Mouse (Mus musculus): ENCODE measurements around the gene Nras. TPM values are rescaled to one million over a fixed set of nuclear protein-coding genes. Genes with fewer than 3 reads are reported as not detected.

The Nras gene
- polyA plus RNA-seq, 1 experiment, result 34.5 TPM

DNA sequence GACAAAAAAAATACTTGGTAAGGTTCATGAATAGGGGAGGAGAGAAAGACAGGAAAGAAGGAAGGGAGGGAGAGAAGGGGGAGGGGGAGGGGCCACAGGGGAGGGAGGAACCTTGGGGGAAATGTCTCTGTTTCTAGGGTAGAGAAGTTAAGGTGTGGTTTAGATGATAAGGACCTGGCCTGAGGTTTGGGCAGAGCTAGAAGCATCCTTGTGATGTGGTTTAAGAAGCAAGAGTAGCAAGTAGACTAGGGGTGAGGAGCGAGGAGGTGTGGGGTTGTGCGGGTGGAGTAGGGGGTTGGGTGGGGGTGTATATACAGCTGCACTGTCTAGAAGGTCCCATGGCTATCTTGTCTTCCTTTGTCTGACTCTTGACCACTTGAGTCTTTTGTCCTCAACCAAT, 33.7 kb downstream of the Nras start:
- no peak for DNase-seq (ENCODE audit: extremely low spot score in 1 of 2, low spot score in 1 of 2)

DNA sequence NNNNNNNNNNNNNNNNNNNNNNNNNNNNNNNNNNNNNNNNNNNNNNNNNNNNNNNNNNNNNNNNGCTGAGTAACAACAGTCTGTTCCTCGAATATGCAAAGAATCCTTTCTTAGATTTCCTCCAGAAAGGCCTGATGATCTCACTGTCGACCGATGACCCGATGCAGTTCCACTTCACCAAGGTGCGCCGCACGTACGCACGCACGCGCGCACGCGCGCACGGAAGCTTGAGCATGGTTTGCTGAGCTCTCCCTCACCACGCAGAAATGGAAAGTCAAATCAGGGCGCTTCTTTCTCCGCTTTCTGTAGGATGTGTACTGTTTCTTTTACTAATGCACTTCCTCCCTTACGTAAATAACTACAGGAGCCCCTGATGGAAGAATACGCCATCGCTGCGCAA, 40.6 kb downstream of the Nras start:
- DNase-seq (ENCODE audit: extremely low spot score in 1 of 2, low spot score in 1 of 2), result no peak

GRCm38 (mm10) chr3:103099667-103100066, 41.6 kb downstream of the Nras start:
- no peak for DNase-seq (ENCODE audit: extremely low spot score in 1 of 2, low spot score in 1 of 2)

- no peak for DNase-seq (ENCODE audit: extremely low spot score in 1 of 2, low spot score in 1 of 2)
These were observed 42.6 kb downstream of the Nras start for GRCm38 (mm10) chr3:103100735-103101134.

- DNase-seq (ENCODE audit: extremely low spot score in 1 of 2, low spot score in 1 of 2), result no peak
These were observed 43.1 kb downstream of the Nras start for GRCm38 (mm10) chr3:103101194-103101593.

GRCm38 (mm10) chr3:103101909-103102308, 43.8 kb downstream of the Nras start:
- no peak for DNase-seq (ENCODE audit: extremely low spot score in 1 of 2, low spot score in 1 of 2)

DNA sequence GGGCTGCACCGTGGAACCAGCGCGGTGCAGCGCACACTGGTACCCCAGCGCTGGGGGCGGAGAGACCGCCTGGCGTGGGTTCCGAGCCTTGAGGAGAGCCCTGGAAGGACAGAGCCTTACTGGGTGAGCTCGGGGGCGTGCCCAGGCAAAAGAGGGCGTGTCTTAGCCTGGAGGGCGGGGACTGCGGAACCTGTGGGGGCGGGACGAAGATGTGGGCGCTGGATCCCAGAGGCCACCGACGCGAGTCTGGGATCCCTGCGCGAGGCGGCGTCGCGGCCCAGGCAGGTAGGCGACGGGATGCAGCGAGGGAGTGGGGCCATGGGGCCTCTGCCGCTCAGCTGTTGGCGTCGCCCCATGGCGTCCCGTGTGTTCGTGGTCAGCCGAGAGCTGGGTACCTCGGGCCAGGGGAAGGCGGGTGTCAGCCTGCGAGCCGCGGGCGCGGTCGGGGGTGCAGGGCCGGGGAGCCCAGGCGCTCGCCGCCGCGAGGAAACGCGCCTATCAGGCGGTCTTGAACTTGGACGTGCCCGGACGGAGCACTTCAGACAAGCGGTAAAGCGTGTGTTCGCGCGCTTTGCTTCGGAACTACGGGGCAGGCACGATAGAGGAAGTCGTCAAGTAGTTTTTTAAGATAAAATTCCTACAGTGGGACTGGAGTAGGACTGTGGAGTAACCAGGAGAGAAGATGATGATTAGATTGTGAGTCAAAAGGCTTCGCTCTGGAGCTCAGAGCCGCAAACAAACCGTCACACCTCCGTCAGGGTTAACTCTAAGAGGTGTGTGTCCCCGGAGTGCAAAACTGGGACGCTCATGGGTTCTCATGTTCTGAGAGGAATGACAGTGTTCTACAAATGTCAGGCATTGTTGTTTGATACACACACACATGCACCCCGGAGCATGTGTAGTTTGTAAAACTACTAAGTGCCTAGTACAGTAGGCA, 44.6 kb downstream of the Nras start, which contains the start of gene Dennd2c:
Dennd2c (plus strand) TSS at position 151 of the 937 bp plus-strand sequence.
- DNase-seq (ENCODE audit: extremely low spot score in 1 of 2, low spot score in 1 of 2), result peak; percentile 15 to 70

GRCm38 (mm10) chr3:103107565-103108240, 49.6 kb downstream of the Nras start:
- no peak for DNase-seq (ENCODE audit: extremely low spot score in 1 of 2, low spot score in 1 of 2)

- DNase-seq (ENCODE audit: extremely low spot score in 1 of 2, low spot score in 1 of 2), result no peak
These were observed 54.1 kb downstream of the Nras start for GRCm38 (mm10) chr3:103112216-103112615.

Other genes starting within 250 kb of the Nras start
- gene Sycp1, start 122.2 kb upstream of the Nras start, polyA plus RNA-seq (2012; rRNA removed), result not detected in 2 replicates
- 0.04 TPM in 1 of 2 replicates, not detected in the other for gene Nr1h5, start 94.2 kb upstream of the Nras start, polyA plus RNA-seq (2012; rRNA removed)
- gene Sike1, start 62.6 kb upstream of the Nras start, polyA plus RNA-seq (2012; rRNA removed), result 34.4 and 36.9 TPM in 2 replicates
- 88.3 and 91.6 TPM in 2 replicates for gene Csde1, start 37.9 kb upstream of the Nras start, polyA plus RNA-seq (2012; rRNA removed)
- not detected in 2 replicates for gene Ampd1, start 15.7 kb downstream of the Nras start, polyA plus RNA-seq (2012; rRNA removed)
- gene Dennd2c, start 44.3 kb downstream of the Nras start, polyA plus RNA-seq (2012; rRNA removed), result 1.3 and 1.5 TPM in 2 replicates
- 124 and 127 TPM in 2 replicates for gene Bcas2, start 113.4 kb downstream of the Nras start, polyA plus RNA-seq (2012; rRNA removed)
- 20.0 and 21.0 TPM in 2 replicates for gene Trim33, start 221.0 kb downstream of the Nras start, polyA plus RNA-seq (2012; rRNA removed)